Mouse (Mus musculus) limb, embryonic 15.5 days (tissue): Measurements from ENCODE around the gene Adgrb3. TPM values are rescaled to one million over a fixed set of nuclear protein-coding genes. Genes with fewer than 3 reads are reported as not detected.
"Not testable (repeated sequence)": the region's sequence is repeated elsewhere in the genome, so short reads cannot be mapped to it uniquely, and the experiment has no call there.

Source experiments
- ATAC-seq: fragments of 200-750 bp; cut with Nextera tagmentation; 2 replicates; pipeline ENCODE4 v1.8.0; 2017; ENCODE audit warnings: low read depth, moderate TSS enrichment; ENCODE audit not compliant: insufficient number of reproducible peaks, low FRiP score, low TSS enrichment
- H3K27ac ChIP-seq: fragments of 300-500 bp; sonication (generic); 2 replicates; pipeline ENCODE4 v1.5.1; 2015; ENCODE audit warnings: moderate library complexity, mild to moderate bottlenecking, inconsistent platforms
- H3K27me3 ChIP-seq: fragments of 300-500 bp; sonication (generic); 2 replicates; pipeline ENCODE4 v1.6.1; 2015; ENCODE audit warnings: inconsistent platforms
- H3K36me3 ChIP-seq: fragments of 300-500 bp; sonication (generic); 2 replicates; pipeline ENCODE4 v1.6.1; 2015; ENCODE audit warnings: inconsistent platforms
- H3K4me1 ChIP-seq: fragments of 300-500 bp; sonication (generic); 2 replicates; pipeline ENCODE4 v1.6.1; 2015; ENCODE audit warnings: inconsistent platforms
- H3K4me2 ChIP-seq: fragments of 300-500 bp; sonication (generic); 2 replicates; pipeline ENCODE4 v1.6.1; 2015; ENCODE audit warnings: mild to moderate bottlenecking, inconsistent platforms
- H3K4me3 ChIP-seq: fragments of 300-500 bp; sonication (generic); 2 replicates; pipeline ENCODE4 v1.5.1; 2015; ENCODE audit warnings: mild to moderate bottlenecking, inconsistent platforms
- H3K9ac ChIP-seq: fragments of 300-500 bp; sonication (generic); 2 replicates; pipeline ENCODE4 v1.6.1; 2015; ENCODE audit warnings: inconsistent platforms
- H3K9me3 ChIP-seq: fragments of 300-500 bp; sonication (generic); 2 replicates; pipeline ENCODE4 v1.6.1; 2016; ENCODE audit warnings: inconsistent platforms
- WGBS: fragments of 180-500 bp; shearing (Covaris S2); methylation state at CpG from one replicate; pipeline ENCODE4 v1.1.7; 2015; 5-methylcytosine and 5-hydroxymethylcytosine counted together
- polyA plus RNA-seq: library from polyadenylated mRNA; unstranded; fragments of >200 nt; fragmentation: Nextera tagmentation; extraction: Ambion mirVana; gene quantifications from 2 replicates; pipeline ENCODE4 v1.2.1, GENCODE M21; 2015

Adgrb3 gene
- polyA plus RNA-seq, 1 experiment from 2014 or later, result 2.0 TPM

- Histone ChIP-seq H3K4me2 (no peak overlapping the region), H3K9ac (no peak overlapping the region), H3K9me3 (no peaks in the 10 kb centered on the region), H3K27ac (no peak overlapping the region), H3K36me3 (no peaks in the 10 kb centered on the region), H3K4me1 (no peaks in the 10 kb centered on the region), H3K4me3 (no peak overlapping the region), H3K27me3 (no peaks in the 10 kb centered on the region)
- 80% methylated on average over 2 of the region's 2 CpGs for WGBS
- no peak for ATAC-seq
Measured at GRCm38 (mm10) chr1:25706299-25706698, 123.2 kb downstream of the Adgrb3 start.

- ATAC-seq, result no peak
- no peaks in the 10 kb centered on the region for H3K9me3 ChIP-seq
- H3K4me2 ChIP-seq, result no peak overlapping the region
- no peaks in the 10 kb centered on the region for H3K27me3 ChIP-seq
- no peak overlapping the region for H3K9ac ChIP-seq
- H3K4me1 ChIP-seq, result no peaks in the 10 kb centered on the region
- no peaks in the 10 kb centered on the region for H3K36me3 ChIP-seq
- no peak overlapping the region for H3K4me3 ChIP-seq
- WGBS, result 90% methylated on average over 6 of the region's 6 CpGs
- H3K27ac ChIP-seq, result no peak overlapping the region
Measured at GRCm38 (mm10) chr1:25698702-25699250, 130.7 kb downstream of the Adgrb3 start.

GRCm38 (mm10) chr1:25697179-25697578, 132.3 kb downstream of the Adgrb3 start:
- no peak for ATAC-seq
- H3K9ac ChIP-seq, result no peak overlapping the region
- no peaks in the 10 kb centered on the region for H3K27me3 ChIP-seq
- no peaks in the 10 kb centered on the region for H3K4me1 ChIP-seq
- 94% methylated on average over 4 of the region's 4 CpGs for WGBS
- H3K9me3 ChIP-seq, result no peaks in the 10 kb centered on the region
- no peak overlapping the region for H3K4me3 ChIP-seq
- H3K36me3 ChIP-seq, result no peaks in the 10 kb centered on the region
- no peak overlapping the region for H3K4me2 ChIP-seq
- no peak overlapping the region for H3K27ac ChIP-seq

- ATAC-seq, result no peak
- Histone ChIP-seq H3K4me2 (no peak overlapping the region), H3K4me3 (no peak overlapping the region), H3K4me1 (no peaks in the 10 kb centered on the region), H3K9ac (no peak overlapping the region), H3K36me3 (no peaks in the 10 kb centered on the region), H3K27ac (no peak overlapping the region), H3K9me3 (no peaks in the 10 kb centered on the region), H3K27me3 (no peaks in the 10 kb centered on the region)
- 75% methylated on average over 3 of the region's 3 CpGs for WGBS
Measured at GRCm38 (mm10) chr1:25696771-25697170, 132.7 kb downstream of the Adgrb3 start.

- Histone ChIP-seq H3K4me2 (no peak overlapping the region), H3K9ac (no peak overlapping the region), H3K9me3 (no peaks in the 10 kb centered on the region), H3K4me1 (no peaks in the 10 kb centered on the region), H3K4me3 (no peak overlapping the region), H3K27ac (no peak overlapping the region), H3K36me3 (no peaks in the 10 kb centered on the region), H3K27me3 (no peaks in the 10 kb centered on the region)
- WGBS, result 74% methylated on average over 3 of the region's 3 CpGs
- no peak for ATAC-seq
Measured at GRCm38 (mm10) chr1:25682118-25682517, 147.4 kb downstream of the Adgrb3 start.

- WGBS, result 49% methylated on average over 2 of the region's 2 CpGs
- ATAC-seq, result no peak
- H3K4me3 ChIP-seq, result no peak overlapping the region
Measured at GRCm38 (mm10) chr1:25679656-25680055, 149.9 kb downstream of the Adgrb3 start.

GRCm38 (mm10) chr1:25652717-25653116, 176.8 kb downstream of the Adgrb3 start:
- ATAC-seq, result no peak
- H3K4me1 ChIP-seq, result no peaks in the 10 kb centered on the region
- 92% methylated on average over 1 of the region's 1 CpGs for WGBS
- no peak overlapping the region for H3K27ac ChIP-seq
- H3K4me2 ChIP-seq, result no peak overlapping the region
- H3K9ac ChIP-seq, result no peak overlapping the region
- H3K27me3 ChIP-seq, result no peaks in the 10 kb centered on the region
- no peak overlapping the region for H3K4me3 ChIP-seq
- H3K9me3 ChIP-seq, result no peaks in the 10 kb centered on the region
- no peaks in the 10 kb centered on the region for H3K36me3 ChIP-seq

More at GRCm38 (mm10) chr1:25679656-25680055, 149.9 kb downstream of the Adgrb3 start:
- Histone ChIP-seq H3K27me3 (no peaks in the 10 kb centered on the region), H3K27ac (no peak overlapping the region), H3K4me1 (no peaks in the 10 kb centered on the region), H3K36me3 (no peaks in the 10 kb centered on the region), H3K9ac (no peak overlapping the region), H3K9me3 (no peaks in the 10 kb centered on the region), H3K4me2 (no peak overlapping the region)

GRCm38 (mm10) chr1:25644256-25644655, 185.3 kb downstream of the Adgrb3 start:
- Histone ChIP-seq H3K9me3 (no peaks in the 10 kb centered on the region), H3K27ac (no peak overlapping the region), H3K4me3 (no peak overlapping the region), H3K4me1 (no peaks in the 10 kb centered on the region), H3K4me2 (no peak overlapping the region), H3K36me3 (no peaks in the 10 kb centered on the region), H3K27me3 (no peaks in the 10 kb centered on the region), H3K9ac (no peak overlapping the region)
- ATAC-seq, result no peak
- WGBS, result 78% methylated on average over 5 of the region's 5 CpGs

- no peak overlapping the region for H3K4me3 ChIP-seq
- H3K4me2 ChIP-seq, result no peak overlapping the region
- H3K4me1 ChIP-seq, result no peaks in the 10 kb centered on the region
- H3K27ac ChIP-seq, result no peak overlapping the region
- H3K27me3 ChIP-seq, result no peaks in the 10 kb centered on the region
- 61% methylated on average over 4 of the region's 4 CpGs for WGBS
- H3K36me3 ChIP-seq, result no peaks in the 10 kb centered on the region
- H3K9me3 ChIP-seq, result no peaks in the 10 kb centered on the region
- no peak overlapping the region for H3K9ac ChIP-seq
- no peak for ATAC-seq
Measured at GRCm38 (mm10) chr1:25621458-25621857, 208.0 kb downstream of the Adgrb3 start.

GRCm38 (mm10) chr1:25616954-25617353, 212.6 kb downstream of the Adgrb3 start:
- no peak overlapping the region for H3K4me3 ChIP-seq
- H3K4me1 ChIP-seq, result no peaks in the 10 kb centered on the region
- no peaks in the 10 kb centered on the region for H3K36me3 ChIP-seq
- H3K9ac ChIP-seq, result no peak overlapping the region
- H3K27ac ChIP-seq, result no peak overlapping the region
- H3K4me2 ChIP-seq, result no peak overlapping the region
- no peaks in the 10 kb centered on the region for H3K27me3 ChIP-seq
- ATAC-seq, result no peak
- no peaks in the 10 kb centered on the region for H3K9me3 ChIP-seq

GRCm38 (mm10) chr1:25610776-25611175, 218.7 kb downstream of the Adgrb3 start:
- not testable (repeated sequence) for H3K4me3 ChIP-seq, H3K9me3 ChIP-seq, H3K27ac ChIP-seq, H3K9ac ChIP-seq, H3K27me3 ChIP-seq, H3K4me2 ChIP-seq, ATAC-seq, H3K4me1 ChIP-seq, H3K36me3 ChIP-seq

- no peaks in the 10 kb centered on the region for H3K27me3 ChIP-seq
- H3K4me3 ChIP-seq, result no peak overlapping the region
- H3K9me3 ChIP-seq, result no peaks in the 10 kb centered on the region
- no peaks in the 10 kb centered on the region for H3K36me3 ChIP-seq
- H3K9ac ChIP-seq, result no peak overlapping the region
- H3K4me1 ChIP-seq, result no peaks in the 10 kb centered on the region
- ATAC-seq, result no peak
- no peak overlapping the region for H3K27ac ChIP-seq
- 81% methylated on average over 5 of the region's 5 CpGs for WGBS
- H3K4me2 ChIP-seq, result no peak overlapping the region
Measured at GRCm38 (mm10) chr1:25598941-25599340, 230.6 kb downstream of the Adgrb3 start.

GRCm38 (mm10) chr1:25588568-25589118, 240.9 kb downstream of the Adgrb3 start:
- no peak overlapping the region for H3K27ac ChIP-seq
- no peak overlapping the region for H3K9ac ChIP-seq
- no peak for ATAC-seq
- H3K4me3 ChIP-seq, result no peak overlapping the region
- H3K36me3 ChIP-seq, result no peaks in the 10 kb centered on the region
- no peaks in the 10 kb centered on the region for H3K4me1 ChIP-seq
- H3K4me2 ChIP-seq, result no peak overlapping the region
- 53% methylated on average over 2 of the region's 2 CpGs for WGBS
- H3K9me3 ChIP-seq, result no peaks in the 10 kb centered on the region
- H3K27me3 ChIP-seq, result no peaks in the 10 kb centered on the region
